Mouse (Mus musculus) kidney, postnatal 25 days (tissue): ENCODE data around the gene Map7.

Experiments used
- DNase-seq, 2 experiments: peaks; one replicate each; pipeline ENCODE4 v3.0.0; 2021; ENCODE audit warnings: mixed read lengths in 2 of 2

Gene Map7

DNA sequence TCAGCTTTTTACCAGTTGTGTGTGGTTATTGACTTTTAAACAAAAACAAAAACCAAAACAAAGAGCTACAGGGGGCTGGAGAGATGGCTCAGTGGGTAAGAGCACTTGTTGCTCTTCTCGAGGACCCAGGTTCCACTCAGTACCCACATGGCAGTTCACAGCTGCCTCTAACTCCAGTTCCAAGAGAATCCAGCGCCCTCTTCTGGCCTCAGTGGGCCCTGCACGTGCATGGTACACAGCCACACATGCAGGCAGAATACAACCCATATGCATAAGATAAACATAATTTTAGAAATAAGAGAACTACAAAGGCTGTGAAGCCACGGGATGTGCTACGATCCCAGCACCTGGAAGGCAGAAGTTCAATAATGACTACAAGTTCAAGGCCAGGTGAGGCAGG, 147.7 kb downstream of the Map7 start:
- peak in 1 of 2 experiments; percentile 38 for DNase-seq

GRCm38 (mm10) chr10:20298152-20298920, 150.1 kb downstream of the Map7 start:
- no peak for DNase-seq

GRCm38 (mm10) chr10:20299114-20299513, 150.8 kb downstream of the Map7 start:
- DNase-seq = no peak

DNA sequence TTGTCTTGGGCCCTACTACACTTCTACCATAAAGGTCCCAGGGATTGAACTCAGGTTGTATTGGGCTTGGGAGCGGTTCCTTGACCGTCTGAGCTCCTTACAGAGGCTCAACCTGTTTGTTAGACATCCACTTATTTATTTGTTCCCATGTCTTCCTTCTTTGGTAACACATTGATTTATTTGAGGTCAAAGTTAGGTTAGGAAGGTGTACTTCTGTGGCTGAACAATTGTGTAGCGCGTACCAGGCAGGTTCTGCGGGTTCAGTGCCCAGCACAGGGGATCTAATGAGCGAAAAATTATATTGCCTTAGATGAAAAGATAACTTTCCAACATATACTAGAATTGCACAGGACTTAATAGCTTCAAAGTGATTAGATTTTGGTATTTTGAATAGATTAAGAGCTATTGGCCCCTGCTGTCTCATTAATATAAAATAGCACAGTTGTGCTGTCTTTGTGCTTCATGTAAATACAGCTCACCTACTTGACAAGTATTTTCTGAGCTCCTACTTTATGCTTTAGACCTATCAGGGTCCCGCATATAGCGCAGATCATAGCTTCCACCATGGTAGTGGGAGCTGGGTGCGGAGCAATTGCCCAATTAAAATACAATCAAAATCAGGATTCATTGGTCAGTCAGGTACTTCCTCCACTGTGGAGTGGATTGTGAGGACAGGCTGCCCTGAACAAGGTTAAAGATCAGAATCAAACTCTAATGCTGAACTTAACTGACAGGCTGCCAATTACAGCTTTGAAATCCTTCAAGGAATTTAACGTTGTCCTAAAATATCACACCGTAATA, 162.9 kb downstream of the Map7 start:
- DNase-seq = no peak

DNA sequence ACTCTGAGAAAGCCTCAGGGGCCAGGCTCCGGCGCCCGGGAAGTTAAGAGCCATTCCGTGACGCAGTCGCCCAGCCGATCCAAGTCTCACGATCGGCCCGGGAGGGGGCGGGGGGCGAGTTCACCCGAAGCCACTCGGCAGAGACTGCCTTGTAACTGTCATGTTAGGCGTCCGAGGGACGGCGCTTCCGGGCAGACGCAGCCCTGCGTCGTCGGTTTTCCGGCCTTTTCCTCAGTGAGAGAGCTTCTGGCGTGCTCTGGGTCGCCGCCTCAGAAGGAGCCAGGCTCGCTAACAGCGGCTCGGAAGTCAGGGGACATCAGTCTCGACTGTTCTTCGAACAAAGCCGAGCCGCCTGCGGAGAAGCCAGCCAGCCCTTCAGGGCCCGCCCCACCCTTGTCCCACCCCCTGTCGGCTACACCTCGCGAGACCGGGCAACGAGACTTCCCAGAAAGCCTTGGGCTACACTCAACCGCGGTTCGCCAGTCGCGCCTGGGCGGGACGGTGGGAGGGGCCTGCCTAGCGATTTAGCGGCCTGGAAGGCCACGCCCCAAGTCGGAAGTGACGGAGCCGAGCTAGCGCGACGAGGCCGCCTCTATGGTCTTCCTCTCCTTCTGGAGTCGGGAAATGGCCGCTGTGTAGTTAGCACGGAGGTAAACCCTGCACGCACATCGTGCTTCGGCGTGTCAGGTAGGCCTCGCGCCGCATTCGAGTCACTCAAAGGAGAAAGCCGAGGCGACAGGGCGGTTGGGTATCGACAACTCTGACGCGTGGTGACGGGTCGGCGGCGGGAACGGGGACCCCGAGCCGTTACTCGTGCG, 163.9 kb downstream of the Map7 start, which contains the start of gene Bclaf1:
Gene Bclaf1 (plus strand): TSS at position 552 of the 818 bp plus-strand sequence.
- DNase-seq = peak; percentile 100

GRCm38 (mm10) chr10:20312736-20313301, 164.5 kb downstream of the Map7 start:
- peak; percentile 91 to 94 for DNase-seq

- DNase-seq = no peak
Observed at GRCm38 (mm10) chr10:20313447-20313846, 165.2 kb downstream of the Map7 start.

DNA sequence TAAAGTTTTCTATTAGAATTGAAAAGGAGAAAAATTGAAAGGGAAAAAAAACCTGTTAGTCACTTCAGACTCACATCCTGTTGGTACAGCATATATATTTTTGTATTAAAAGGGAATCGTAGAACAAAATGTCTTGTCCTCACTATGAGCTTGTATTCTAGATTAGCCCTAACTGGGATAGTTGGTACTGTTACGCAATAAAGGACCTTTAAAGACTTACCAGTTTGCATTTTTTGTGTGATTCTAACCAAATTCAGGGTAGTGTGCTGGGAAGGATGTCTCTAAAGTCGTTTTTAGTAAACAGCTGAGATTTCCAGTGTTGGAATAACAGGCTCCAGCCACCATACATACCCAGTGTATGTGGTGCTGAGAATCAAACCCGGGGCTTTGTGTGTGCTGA, 165.7 kb downstream of the Map7 start:
- no peak for DNase-seq

- DNase-seq = peak in 1 of 2 experiments; percentile 32
Observed at GRCm38 (mm10) chr10:20314797-20315196, 166.5 kb downstream of the Map7 start.

GRCm38 (mm10) chr10:20317466-20317865, 169.2 kb downstream of the Map7 start:
- peak in 1 of 2 experiments; percentile 11 for DNase-seq

DNA sequence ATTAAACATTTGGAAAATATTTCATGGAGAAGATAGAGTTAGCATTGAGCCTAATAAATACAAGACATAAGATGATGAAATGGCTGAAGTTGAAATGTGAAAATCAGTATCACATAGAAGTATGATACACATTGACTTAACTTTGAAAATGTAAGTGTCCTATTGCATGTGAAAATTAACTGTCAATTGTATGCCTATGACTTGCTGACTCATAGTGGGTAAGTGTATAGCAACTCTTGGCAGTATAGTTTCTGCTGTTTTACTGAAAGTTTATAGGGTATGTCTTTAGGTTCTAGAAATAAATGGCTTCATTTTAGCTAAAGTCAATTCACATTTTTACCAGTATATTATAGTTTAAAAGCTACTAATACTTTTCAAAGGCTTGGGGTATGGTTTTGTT, 178.0 kb downstream of the Map7 start:
- no peak for DNase-seq
